Mouse (Mus musculus) cerebellum, adult 8-10 months (tissue): ENCODE data around the gene Lmtk3.
A peak's percentile ranks its signal among the peaks of the same experiment; 100 is the strongest.

ENCODE experiments used
- DNase-seq: peaks from one replicate; pipeline ENCODE4 v3.0.0; 2022

Gene Lmtk3

GRCm38 (mm10) chr7:45783511-45784091 is at the start of gene Lmtk3:
Gene Lmtk3 (plus strand): TSS chr7:45783738.
- DNase-seq = peak; percentile 84

GRCm38 (mm10) chr7:45739162-45739763 is 44.3 kb upstream of the Lmtk3 start:
- DNase-seq = peak; percentile 85

- no peak for DNase-seq
These were observed 43.7 kb upstream of the Lmtk3 start for GRCm38 (mm10) chr7:45739820-45740219.

- DNase-seq = no peak
These were observed 42.2 kb upstream of the Lmtk3 start for GRCm38 (mm10) chr7:45741308-45741707.

GRCm38 (mm10) chr7:45741777-45742176 is 41.8 kb upstream of the Lmtk3 start:
- no peak for DNase-seq

GRCm38 (mm10) chr7:45742338-45742737 is 41.2 kb upstream of the Lmtk3 start:
- peak; percentile 41 for DNase-seq

GRCm38 (mm10) chr7:45744387-45744786 is 39.2 kb upstream of the Lmtk3 start:
- peak; percentile 68 for DNase-seq

- DNase-seq = no peak
These were observed 37.0 kb upstream of the Lmtk3 start for GRCm38 (mm10) chr7:45746518-45746917.

GRCm38 (mm10) chr7:45747450-45747849 is 36.1 kb upstream of the Lmtk3 start:
- DNase-seq = no peak

- DNase-seq = no peak
These were observed 35.4 kb upstream of the Lmtk3 start for GRCm38 (mm10) chr7:45748110-45748509.

GRCm38 (mm10) chr7:45749401-45749800 is 34.1 kb upstream of the Lmtk3 start:
- no peak for DNase-seq

- DNase-seq = no peak
These were observed 33.4 kb upstream of the Lmtk3 start for GRCm38 (mm10) chr7:45750162-45750561.

- DNase-seq = no peak
These were observed 27.8 kb upstream of the Lmtk3 start for GRCm38 (mm10) chr7:45755703-45756102.

- no peak for DNase-seq
These were observed 24.1 kb upstream of the Lmtk3 start for GRCm38 (mm10) chr7:45759400-45759799.

GRCm38 (mm10) chr7:45760151-45760550 is 23.4 kb upstream of the Lmtk3 start:
- DNase-seq = no peak

GRCm38 (mm10) chr7:45765995-45766394 is 17.5 kb upstream of the Lmtk3 start:
- DNase-seq = no peak

GRCm38 (mm10) chr7:45766764-45767163 is 16.8 kb upstream of the Lmtk3 start:
- DNase-seq = no peak

- no peak for DNase-seq
These were observed 16.0 kb upstream of the Lmtk3 start for GRCm38 (mm10) chr7:45767500-45767899.

- DNase-seq = no peak
These were observed 13.0 kb upstream of the Lmtk3 start for GRCm38 (mm10) chr7:45770427-45771082.

- DNase-seq = no peak
These were observed 12.4 kb upstream of the Lmtk3 start for GRCm38 (mm10) chr7:45771101-45771500.

- DNase-seq = no peak
These were observed 8.3 kb upstream of the Lmtk3 start for GRCm38 (mm10) chr7:45775237-45775636.

- DNase-seq = no peak
These were observed 4.4 kb upstream of the Lmtk3 start for GRCm38 (mm10) chr7:45779081-45779641.

GRCm38 (mm10) chr7:45782271-45782670 is 1.3 kb upstream of the Lmtk3 start:
- DNase-seq = peak; percentile 20
